Mouse (Mus musculus): ENCODE data around the gene Rassf3. TPM values are rescaled to one million over a fixed set of nuclear protein-coding genes. Genes with fewer than 3 reads are reported as not detected.
A peak's percentile ranks its signal among the peaks of the same experiment; 100 is the strongest.

Rassf3 gene
- polyA plus RNA-seq, 1 experiment from 2014 or later, result 5.8 TPM

GRCm38 (mm10) chr10:121429581-121429980 is 46.6 kb downstream of the Rassf3 start:
- Histone ChIP-seq H3K4me1 (replicated peaks; ENCODE audit: control insufficient read depth, insufficient read depth, low read length) (peaks cover 28% of the 10 kb centered on the region), H3K27me3 (ENCODE audit: control insufficient read depth, insufficient read depth, low read length) (no peaks in the 10 kb centered on the region), H3K4me3 (replicated peaks; ENCODE audit: low read length) (no peak overlapping the region), H3K9ac (no peak overlapping the region), H3K36me3 (replicated peaks; ENCODE audit: control insufficient read depth, insufficient read depth) (no peaks in the 10 kb centered on the region), H3K9me3 (ENCODE audit: control insufficient read depth, low read length) (no peaks in the 10 kb centered on the region), H3K27ac (peak overlapping the region; percentile 57; the same call in 1 of the 2 replicates), H3K4me2 (replicated peaks) (no peak overlapping the region)
- ATAC-seq (ENCODE audit: low FRiP score), result 0 out of 2 replicates have a peak, but pooled peaks have one; percentile 8
- 70% methylated on average over 8 of the region's 8 CpGs for WGBS
- no peak for DNase-seq (ENCODE audit: low spot score)

- H3K4me2 ChIP-seq (replicated peaks), result no peak overlapping the region
- no peaks in the 10 kb centered on the region for H3K36me3 ChIP-seq (replicated peaks; ENCODE audit: control insufficient read depth, insufficient read depth)
- no peak overlapping the region for H3K9ac ChIP-seq
- no peak overlapping the region for H3K27ac ChIP-seq
- H3K4me3 ChIP-seq (replicated peaks; ENCODE audit: low read length), result no peak overlapping the region
- no peaks in the 10 kb centered on the region for H3K9me3 ChIP-seq (ENCODE audit: control insufficient read depth, low read length)
- WGBS, result 41% methylated on average over 2 of the region's 2 CpGs
- H3K4me1 ChIP-seq (replicated peaks; ENCODE audit: control insufficient read depth, insufficient read depth, low read length), result peaks cover 33% of the 10 kb centered on the region
- DNase-seq (ENCODE audit: low spot score) (no peak), ATAC-seq (ENCODE audit: low FRiP score) (no peak)
- H3K27me3 ChIP-seq (ENCODE audit: control insufficient read depth, insufficient read depth, low read length), result no peaks in the 10 kb centered on the region
Observed at GRCm38 (mm10) chr10:121429089-121429488, 47.1 kb downstream of the Rassf3 start.

- no peaks in the 10 kb centered on the region for H3K9me3 ChIP-seq (ENCODE audit: control insufficient read depth, low read length)
- H3K27ac ChIP-seq, result no peak overlapping the region
- WGBS, result 84% methylated on average over 15 of the region's 15 CpGs
- no peak overlapping the region for H3K4me3 ChIP-seq (replicated peaks; ENCODE audit: low read length)
- no peak overlapping the region for H3K9ac ChIP-seq
- no peaks in the 10 kb centered on the region for H3K27me3 ChIP-seq (ENCODE audit: control insufficient read depth, insufficient read depth, low read length)
- ATAC-seq (ENCODE audit: low FRiP score) (no peak), DNase-seq (ENCODE audit: low spot score) (no peak)
- no peak overlapping the region for H3K4me2 ChIP-seq (replicated peaks)
- H3K4me1 ChIP-seq (replicated peaks; ENCODE audit: control insufficient read depth, insufficient read depth, low read length), result peaks cover 37% of the 10 kb centered on the region
- H3K36me3 ChIP-seq (replicated peaks; ENCODE audit: control insufficient read depth, insufficient read depth), result no peaks in the 10 kb centered on the region
Observed at GRCm38 (mm10) chr10:121428011-121428711, 48.0 kb downstream of the Rassf3 start.

GRCm38 (mm10) chr10:121427136-121427535 is 49.0 kb downstream of the Rassf3 start:
- no peak for ATAC-seq (ENCODE audit: low FRiP score)
- H3K27ac ChIP-seq, result no peak overlapping the region

GRCm38 (mm10) chr10:121426458-121427070 is 49.6 kb downstream of the Rassf3 start:
- H3K9ac ChIP-seq, result no peak overlapping the region
- no peak for DNase-seq (ENCODE audit: low spot score)
- H3K27ac ChIP-seq, result no peak overlapping the region
- H3K27me3 ChIP-seq (ENCODE audit: control insufficient read depth, insufficient read depth, low read length), result no peaks in the 10 kb centered on the region
- 44% methylated on average over 5 of the region's 5 CpGs for WGBS
- no peaks in the 10 kb centered on the region for H3K9me3 ChIP-seq (ENCODE audit: control insufficient read depth, low read length)
- H3K4me1 ChIP-seq (replicated peaks; ENCODE audit: control insufficient read depth, insufficient read depth, low read length), result peaks cover 23% of the 10 kb centered on the region
- H3K36me3 ChIP-seq (replicated peaks; ENCODE audit: control insufficient read depth, insufficient read depth), result no peaks in the 10 kb centered on the region
- H3K4me3 ChIP-seq (replicated peaks; ENCODE audit: low read length), result no peak overlapping the region
- no peak overlapping the region for H3K4me2 ChIP-seq (replicated peaks)
- no peak for ATAC-seq (ENCODE audit: low FRiP score)

More at GRCm38 (mm10) chr10:121427136-121427535, 49.0 kb downstream of the Rassf3 start:
- Histone ChIP-seq H3K4me1 (replicated peaks; ENCODE audit: control insufficient read depth, insufficient read depth, low read length) (peaks cover 28% of the 10 kb centered on the region), H3K27me3 (ENCODE audit: control insufficient read depth, insufficient read depth, low read length) (no peaks in the 10 kb centered on the region), H3K9ac (no peak overlapping the region), H3K4me3 (replicated peaks; ENCODE audit: low read length) (no peak overlapping the region), H3K36me3 (replicated peaks; ENCODE audit: control insufficient read depth, insufficient read depth) (no peaks in the 10 kb centered on the region), H3K4me2 (replicated peaks) (no peak overlapping the region), H3K9me3 (ENCODE audit: control insufficient read depth, low read length) (no peaks in the 10 kb centered on the region)
- no peak for DNase-seq (ENCODE audit: low spot score)
- 63% methylated on average over 5 of the region's 5 CpGs for WGBS

- Histone ChIP-seq H3K4me3 (replicated peaks; ENCODE audit: low read length) (no peak overlapping the region), H3K4me1 (replicated peaks; ENCODE audit: control insufficient read depth, insufficient read depth, low read length) (peaks cover 21% of the 10 kb centered on the region), H3K27me3 (ENCODE audit: control insufficient read depth, insufficient read depth, low read length) (no peaks in the 10 kb centered on the region), H3K27ac (no peak overlapping the region), H3K4me2 (replicated peaks) (no peak overlapping the region), H3K9me3 (ENCODE audit: control insufficient read depth, low read length) (no peaks in the 10 kb centered on the region), H3K36me3 (replicated peaks; ENCODE audit: control insufficient read depth, insufficient read depth) (no peaks in the 10 kb centered on the region), H3K9ac (no peak overlapping the region)
- WGBS, result 86% methylated on average over 14 of the region's 14 CpGs
- DNase-seq (ENCODE audit: low spot score), result no peak
- no peak for ATAC-seq (ENCODE audit: low FRiP score)
Observed at GRCm38 (mm10) chr10:121425506-121426025, 50.6 kb downstream of the Rassf3 start.

- Histone ChIP-seq H3K4me2 (replicated peaks) (no peak overlapping the region), H3K27me3 (ENCODE audit: control insufficient read depth, insufficient read depth, low read length) (no peaks in the 10 kb centered on the region), H3K9ac (no peak overlapping the region), H3K9me3 (ENCODE audit: control insufficient read depth, low read length) (no peaks in the 10 kb centered on the region), H3K4me3 (replicated peaks; ENCODE audit: low read length) (no peak overlapping the region), H3K4me1 (replicated peaks; ENCODE audit: control insufficient read depth, insufficient read depth, low read length) (peaks cover 24% of the 10 kb centered on the region), H3K36me3 (replicated peaks; ENCODE audit: control insufficient read depth, insufficient read depth) (no peaks in the 10 kb centered on the region), H3K27ac (no peak overlapping the region)
- DNase-seq (ENCODE audit: low spot score) (no peak), ATAC-seq (ENCODE audit: low FRiP score) (no peak)
- 90% methylated on average over 5 of the region's 5 CpGs for WGBS
Observed at GRCm38 (mm10) chr10:121425079-121425478, 51.1 kb downstream of the Rassf3 start.

GRCm38 (mm10) chr10:121424455-121424854 is 51.7 kb downstream of the Rassf3 start:
- Histone ChIP-seq H3K9me3 (ENCODE audit: control insufficient read depth, low read length) (no peaks in the 10 kb centered on the region), H3K27ac (peak overlapping the region; percentile 63; the same call in 1 of the 2 replicates), H3K9ac (no peak overlapping the region), H3K4me2 (replicated peaks) (no peak overlapping the region), H3K36me3 (replicated peaks; ENCODE audit: control insufficient read depth, insufficient read depth) (no peaks in the 10 kb centered on the region), H3K4me1 (replicated peaks; ENCODE audit: control insufficient read depth, insufficient read depth, low read length) (peaks cover 24% of the 10 kb centered on the region), H3K4me3 (replicated peaks; ENCODE audit: low read length) (no peak overlapping the region), H3K27me3 (ENCODE audit: control insufficient read depth, insufficient read depth, low read length) (no peaks in the 10 kb centered on the region)
- WGBS, result 69% methylated on average over 3 of the region's 3 CpGs
- DNase-seq (ENCODE audit: low spot score), result no peak
- no peak for ATAC-seq (ENCODE audit: low FRiP score)

- H3K4me2 ChIP-seq (replicated peaks), result no peak overlapping the region
- DNase-seq (ENCODE audit: low spot score) (peak; percentile 44), ATAC-seq (ENCODE audit: low FRiP score) (peak; percentile 65)
- H3K27me3 ChIP-seq (ENCODE audit: control insufficient read depth, insufficient read depth, low read length), result no peaks in the 10 kb centered on the region
- H3K9me3 ChIP-seq (ENCODE audit: control insufficient read depth, low read length), result no peaks in the 10 kb centered on the region
- H3K9ac ChIP-seq, result 0 out of 2 replicates have a peak overlapping the region, but pooled peaks have one; percentile 9
- H3K27ac ChIP-seq, result peak overlapping the region; percentile 63
- H3K4me3 ChIP-seq (replicated peaks; ENCODE audit: low read length), result no peak overlapping the region
- peaks cover 25% of the 10 kb centered on the region for H3K4me1 ChIP-seq (replicated peaks; ENCODE audit: control insufficient read depth, insufficient read depth, low read length)
- WGBS, result 29% methylated on average over 16 of the region's 16 CpGs
- H3K36me3 ChIP-seq (replicated peaks; ENCODE audit: control insufficient read depth, insufficient read depth), result no peaks in the 10 kb centered on the region
Observed at GRCm38 (mm10) chr10:121423541-121424349, 52.4 kb downstream of the Rassf3 start.

All from hindbrain, embryonic 14.5 days (tissue).